Mouse (Mus musculus) kidney, embryonic 14.5 days (tissue): ENCODE measurements around the gene Arvcf. TPM values are rescaled to one million over a fixed set of nuclear protein-coding genes. Genes with fewer than 3 reads are reported as not detected.
A peak's percentile ranks its signal among the peaks of the same experiment; 100 is the strongest.

Experiments used
- ATAC-seq: fragments of 200-750 bp; cut with Nextera tagmentation; 2 replicates; pipeline ENCODE4 v1.8.0; 2017; ENCODE audit warnings: moderate number of reproducible peaks, mild to moderate bottlenecking, moderate TSS enrichment, moderate library complexity; ENCODE audit not compliant: low FRiP score, low TSS enrichment
- H3K27ac ChIP-seq: fragments of 300-500 bp; sonication (generic); 2 replicates; pipeline ENCODE4 v1.5.1; 2014; ENCODE audit warnings: low read depth, mild to moderate bottlenecking, low read length, moderate library complexity, mixed read lengths
- H3K27me3 ChIP-seq: fragments of 300-500 bp; sonication (generic); 2 replicates; pipeline ENCODE4 v1.6.1; 2014; ENCODE audit warnings: mild to moderate bottlenecking, low read length; ENCODE audit not compliant: control insufficient read depth, insufficient read depth
- H3K36me3 ChIP-seq: fragments of 300-500 bp; sonication (generic); 2 replicates; pipeline ENCODE4 v1.6.1; 2014; ENCODE audit warnings: low read length, mixed read lengths; ENCODE audit not compliant: control insufficient read depth, insufficient read depth
- H3K4me1 ChIP-seq: fragments of 300-500 bp; sonication (generic); 2 replicates; pipeline ENCODE4 v1.6.1; 2014; ENCODE audit warnings: low read length, mixed read lengths; ENCODE audit not compliant: control insufficient read depth, insufficient read depth
- H3K4me2 ChIP-seq: fragments of 300-500 bp; sonication (generic); replicated peaks from 2 replicates; pipeline ENCODE4 v1.6.1; 2014; ENCODE audit warnings: low read depth, mild to moderate bottlenecking, low read length
- H3K4me3 ChIP-seq: fragments of 300-500 bp; sonication (generic); 2 replicates; pipeline ENCODE4 v1.5.1; 2014; ENCODE audit warnings: mild to moderate bottlenecking, low read length
- H3K9ac ChIP-seq: fragments of 300-500 bp; sonication (generic); 2 replicates; pipeline ENCODE4 v1.6.1; 2014; ENCODE audit warnings: low read depth, mild to moderate bottlenecking, low read length, moderate library complexity
- H3K9me3 ChIP-seq: fragments of 300-500 bp; sonication (generic); 2 replicates; pipeline ENCODE4 v1.6.1; 2016; ENCODE audit warnings: low read length; ENCODE audit not compliant: control insufficient read depth
- WGBS: fragments of 180-500 bp; shearing (Covaris S2); extraction: QIAGEN DNeasy Blood & Tissue Kit; methylation state at CpG from one replicate; pipeline ENCODE4 v1.1.7; 2014; 5-methylcytosine and 5-hydroxymethylcytosine counted together
- polyA plus RNA-seq: library from polyadenylated mRNA; unstranded; fragments of >200 nt; fragmentation: Nextera tagmentation; extraction: Ambion mirVana; gene quantifications from 2 replicates; pipeline ENCODE4 v1.2.1, GENCODE M21; 2014

The Arvcf gene
- polyA plus RNA-seq, 1 experiment from 2014 or later = 27.0 TPM

DNA sequence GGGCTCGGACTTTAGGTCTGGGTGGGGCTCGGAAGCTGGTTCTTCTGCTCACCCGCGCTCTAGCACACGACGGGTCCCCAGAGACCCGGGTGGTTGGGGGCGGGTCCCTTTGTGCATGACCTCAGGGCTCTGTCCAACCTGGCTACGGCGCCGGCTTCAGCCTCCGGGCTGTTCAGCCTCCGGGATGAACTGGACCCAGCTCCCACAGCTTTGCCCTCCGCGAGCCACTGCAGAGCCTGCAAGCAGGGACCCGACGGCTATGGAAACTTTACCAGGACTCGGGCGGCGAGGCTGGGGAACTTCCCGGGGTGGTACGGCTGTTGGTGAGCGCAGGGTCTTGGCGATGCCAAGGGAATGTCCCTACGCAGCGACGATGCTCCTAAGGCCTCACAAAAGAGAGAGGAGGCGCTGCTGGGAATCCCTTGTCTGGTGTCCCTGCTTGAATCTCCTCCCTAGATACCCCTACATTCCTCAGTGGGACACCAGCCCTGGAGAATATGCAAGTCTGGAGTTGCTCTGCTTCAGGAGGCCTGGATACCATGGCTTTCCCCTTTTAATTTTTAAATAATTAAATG is 706 bp downstream of the Arvcf start:
- Histone ChIP-seq H3K4me2 (peak overlapping the region; percentile 83), H3K27me3 (peaks cover 24% of the 10 kb centered on the region), H3K27ac (no peak overlapping the region), H3K36me3 (no peaks in the 10 kb centered on the region), H3K4me3 (peak overlapping the region; percentile 66), H3K9me3 (no peaks in the 10 kb centered on the region), H3K4me1 (peaks cover 3% of the 10 kb centered on the region; the same call in 1 of the 2 replicates), H3K9ac (peak overlapping the region; percentile 35)
- 1% methylated on average over 28 of the region's 28 CpGs for WGBS
- peak; percentile 13 for ATAC-seq

DNA sequence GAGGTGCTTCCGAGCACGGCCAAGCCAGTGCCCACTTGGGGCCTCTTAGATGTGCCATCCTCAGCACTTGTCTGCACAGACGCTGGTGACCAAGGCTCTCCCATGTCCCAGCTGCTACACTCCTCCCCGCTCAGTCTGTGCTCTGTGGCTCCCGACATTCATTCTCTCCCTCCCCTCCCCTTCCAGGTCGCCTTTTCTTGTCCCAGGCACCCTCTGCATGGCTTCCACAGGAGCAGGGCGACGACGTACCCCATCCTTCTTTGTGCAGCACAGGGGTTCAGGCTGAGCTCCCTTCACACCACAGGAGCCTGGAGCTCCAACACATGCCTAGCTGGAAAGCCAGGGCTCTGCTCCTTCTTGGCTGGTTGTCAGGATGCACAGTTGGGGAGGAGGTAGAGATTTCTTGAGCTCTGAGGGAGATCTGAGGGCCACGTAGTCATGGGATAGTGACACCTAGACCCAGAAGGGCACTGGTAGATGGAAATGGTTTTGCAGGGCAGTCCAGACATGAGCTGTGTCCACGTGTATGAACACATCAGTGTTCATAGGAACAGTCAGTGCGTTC is 1.9 kb downstream of the Arvcf start:
- Histone ChIP-seq H3K36me3 (no peaks in the 10 kb centered on the region), H3K9me3 (no peaks in the 10 kb centered on the region), H3K4me2 (no peak overlapping the region), H3K27ac (no peak overlapping the region), H3K4me3 (no peak overlapping the region), H3K27me3 (peaks cover 24% of the 10 kb centered on the region), H3K4me1 (no peaks in the 10 kb centered on the region; the same call in 1 of the 2 replicates), H3K9ac (no peak overlapping the region)
- WGBS = 83% methylated on average over 12 of the region's 12 CpGs
- no peak for ATAC-seq

- Histone ChIP-seq H3K36me3 (no peaks in the 10 kb centered on the region), H3K4me2 (no peak overlapping the region), H3K9ac (no peak overlapping the region), H3K27ac (no peak overlapping the region), H3K4me1 (no peaks in the 10 kb centered on the region; the same call in 1 of the 2 replicates), H3K4me3 (no peak overlapping the region), H3K27me3 (peaks cover 24% of the 10 kb centered on the region), H3K9me3 (no peaks in the 10 kb centered on the region)
- WGBS = 67% methylated on average over 5 of the region's 5 CpGs
- no peak for ATAC-seq
These were observed 3.5 kb downstream of the Arvcf start for GRCm38 (mm10) chr16:18351313-18352055.

DNA sequence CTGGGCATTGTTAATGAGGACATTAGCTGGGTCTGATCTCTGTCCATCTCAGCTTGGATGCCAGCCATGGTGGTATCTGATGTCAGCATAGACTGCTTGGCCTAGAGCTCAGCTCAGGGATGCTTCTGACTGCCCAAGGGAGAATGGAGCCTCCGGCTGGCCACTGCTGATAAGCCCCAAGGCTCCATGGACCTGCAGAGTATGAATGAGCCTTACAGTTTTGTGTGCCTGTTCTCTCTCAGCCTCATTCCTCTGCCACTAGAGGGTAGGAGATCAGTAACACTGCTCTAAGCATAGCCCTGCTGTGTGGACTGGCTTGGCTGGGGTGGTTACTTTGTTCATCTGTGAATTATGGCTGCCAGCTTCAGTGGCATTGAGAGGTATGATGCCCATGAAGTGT is 5.1 kb downstream of the Arvcf start:
- Histone ChIP-seq H3K4me3 (no peak overlapping the region), H3K4me2 (no peak overlapping the region), H3K36me3 (no peaks in the 10 kb centered on the region), H3K9me3 (no peaks in the 10 kb centered on the region), H3K4me1 (no peaks in the 10 kb centered on the region), H3K27ac (no peak overlapping the region), H3K9ac (no peak overlapping the region), H3K27me3 (peaks cover 19% of the 10 kb centered on the region)
- no peak for ATAC-seq
- WGBS = 94% methylated on average over 1 of the region's 1 CpGs

DNA sequence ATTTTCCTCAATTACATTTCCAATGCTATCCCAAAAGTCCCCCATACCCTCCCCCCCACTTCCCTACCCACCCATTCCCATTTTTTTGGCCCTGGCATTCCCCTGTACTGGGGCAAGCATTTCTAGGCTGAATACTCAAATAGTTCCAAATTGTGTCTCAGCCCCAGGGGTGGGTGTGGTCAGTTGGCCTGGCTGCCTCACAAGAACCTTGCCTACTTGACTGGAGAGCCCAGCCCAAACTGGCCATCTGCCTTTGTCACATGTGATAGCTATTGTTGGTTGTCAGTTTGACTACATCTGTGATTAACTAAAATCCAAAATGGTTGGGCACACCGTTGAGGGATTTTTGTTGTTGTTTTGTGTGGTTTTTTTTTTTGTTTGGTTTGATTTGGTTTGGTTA is 9.0 kb downstream of the Arvcf start:
- Histone ChIP-seq H3K4me1 (no peaks in the 10 kb centered on the region), H3K4me2 (no peak overlapping the region), H3K36me3 (no peaks in the 10 kb centered on the region), H3K4me3 (no peak overlapping the region), H3K27me3 (no peaks in the 10 kb centered on the region), H3K9me3 (no peaks in the 10 kb centered on the region), H3K27ac (no peak overlapping the region), H3K9ac (no peak overlapping the region)
- no peak for ATAC-seq
- 92% methylated on average over 1 of the region's 1 CpGs for WGBS

GRCm38 (mm10) chr16:18357977-18358376 is 10.0 kb downstream of the Arvcf start:
- no peak overlapping the region for H3K27ac ChIP-seq
- no peaks in the 10 kb centered on the region for H3K27me3 ChIP-seq
- no peaks in the 10 kb centered on the region for H3K9me3 ChIP-seq
- no peak overlapping the region for H3K4me3 ChIP-seq
- 83% methylated on average over 6 of the region's 6 CpGs for WGBS
- H3K4me2 ChIP-seq = no peak overlapping the region
- no peaks in the 10 kb centered on the region for H3K4me1 ChIP-seq
- no peaks in the 10 kb centered on the region for H3K36me3 ChIP-seq
- ATAC-seq = no peak
- no peak overlapping the region for H3K9ac ChIP-seq

DNA sequence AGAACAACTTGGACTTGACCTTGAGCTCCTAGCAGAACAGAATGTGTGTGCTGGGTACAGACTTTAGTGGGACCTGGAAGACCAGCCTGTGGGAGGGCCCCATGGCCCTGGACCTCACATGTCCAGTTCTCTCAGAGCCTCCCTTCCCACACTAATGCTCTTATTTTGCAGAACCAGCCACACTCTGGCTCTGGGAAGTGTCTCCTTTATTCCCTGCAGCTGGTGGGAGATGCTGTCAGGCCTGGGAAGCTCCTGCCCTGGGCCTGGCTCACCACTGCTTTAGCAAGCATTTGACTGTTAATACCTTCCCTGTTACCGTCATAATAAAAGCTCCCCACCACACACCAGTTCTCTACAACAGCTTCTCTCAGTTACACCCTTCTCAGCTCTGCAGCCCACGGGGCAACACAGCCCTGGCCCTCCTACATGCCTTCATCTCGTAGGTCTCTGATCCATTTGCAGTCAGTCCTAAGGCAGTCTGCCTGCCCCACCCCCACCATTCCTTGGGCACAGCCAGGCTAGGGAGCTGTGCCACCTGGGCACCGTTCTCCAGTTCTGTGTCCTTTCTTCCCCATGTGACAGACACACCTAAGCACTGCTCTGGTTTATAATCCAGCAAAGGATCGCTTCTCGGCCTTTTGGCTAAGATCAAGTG is 12.3 kb downstream of the Arvcf start:
- Histone ChIP-seq H3K4me1 (no peaks in the 10 kb centered on the region), H3K9ac (no peak overlapping the region), H3K27me3 (no peaks in the 10 kb centered on the region), H3K4me3 (no peak overlapping the region), H3K9me3 (no peaks in the 10 kb centered on the region), H3K36me3 (no peaks in the 10 kb centered on the region), H3K27ac (no peak overlapping the region), H3K4me2 (no peak overlapping the region)
- 71% methylated on average over 6 of the region's 6 CpGs for WGBS
- no peak for ATAC-seq

GRCm38 (mm10) chr16:18362948-18363347 is 15.0 kb downstream of the Arvcf start:
- H3K36me3 ChIP-seq = no peaks in the 10 kb centered on the region
- H3K4me2 ChIP-seq = no peak overlapping the region
- H3K27me3 ChIP-seq = no peaks in the 10 kb centered on the region
- H3K27ac ChIP-seq = no peak overlapping the region
- H3K9me3 ChIP-seq = no peaks in the 10 kb centered on the region
- no peaks in the 10 kb centered on the region for H3K4me1 ChIP-seq
- H3K4me3 ChIP-seq = no peak overlapping the region
- WGBS = 39% methylated on average over 8 of the region's 8 CpGs
- ATAC-seq = peak; percentile 64; the same call in 1 of the 2 replicates
- no peak overlapping the region for H3K9ac ChIP-seq

DNA sequence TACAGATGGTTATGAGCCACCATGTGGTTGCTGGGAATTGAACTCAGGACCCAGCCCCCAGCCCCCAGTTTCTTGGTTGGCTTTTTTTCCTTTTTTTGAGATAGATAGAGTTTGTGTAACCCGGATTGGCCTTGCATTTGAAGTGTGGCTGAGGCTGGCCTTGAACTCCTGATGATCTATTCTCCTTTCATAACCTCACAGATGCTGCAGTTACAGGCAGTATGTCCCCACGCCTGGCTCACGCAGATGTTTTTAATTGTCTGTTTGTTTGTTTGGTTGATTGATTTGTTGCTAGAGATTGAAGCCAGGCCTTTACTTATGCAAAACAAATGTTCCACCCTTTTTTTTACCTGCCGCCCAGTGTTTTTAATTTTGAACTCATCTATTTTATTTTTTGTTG is 18.9 kb downstream of the Arvcf start:
- WGBS = 87% methylated on average over 4 of the region's 4 CpGs
- H3K4me2 ChIP-seq = no peak overlapping the region
- no peaks in the 10 kb centered on the region for H3K9me3 ChIP-seq
- no peak for ATAC-seq
- H3K27me3 ChIP-seq = no peaks in the 10 kb centered on the region
- no peak overlapping the region for H3K4me3 ChIP-seq
- no peaks in the 10 kb centered on the region for H3K36me3 ChIP-seq
- H3K9ac ChIP-seq = no peak overlapping the region
- no peak overlapping the region for H3K27ac ChIP-seq
- no peaks in the 10 kb centered on the region for H3K4me1 ChIP-seq
